Mouse (Mus musculus) small intestine, adult 10 weeks (tissue): ENCODE measurements around the gene Cdan1. TPM values are rescaled to one million over a fixed set of nuclear protein-coding genes. Genes with fewer than 3 reads are reported as not detected.

Experiments
- polyA plus RNA-seq: library from polyadenylated mRNA; stranded (reverse); fragments of 350-450 nt; fragmentation: Illumina TruSeq; extraction: RNeasy Lipid Tissue Mini Kit (QIAGEN cat#74804); gene quantifications from one replicate; pipeline ENCODE4 v1.2.3, GENCODE M21; 2014; ENCODE audit warnings: low replicate concordance

Gene Cdan1
- 2.3 TPM for polyA plus RNA-seq

GRCm38 (mm10) chr2:120849449-120850423 is at the start of gene Cdan1:
Gene Cdan1, minus strand, starts transcription at chr2:120850128.

GRCm38 (mm10) chr2:120850424-120851082 is 625 bp upstream of the Cdan1 start, which contains the start of gene Ttbk2:
Gene Ttbk2, minus strand, starts transcription at chr2:120850604.

Other genes starting within 250 kb of the Cdan1 start
- 48.3 TPM for gene Haus2, start 240.7 kb downstream of the Cdan1 start, polyA plus RNA-seq
- 69.6 TPM for gene Lrrc57, start 240.6 kb downstream of the Cdan1 start, polyA plus RNA-seq
- gene Stard9, start 221.0 kb downstream of the Cdan1 start, polyA plus RNA-seq: 3.5 TPM
- 7.6 TPM for gene Ttbk2, start 476 bp upstream of the Cdan1 start, polyA plus RNA-seq
- gene Ubr1, start 120.6 kb upstream of the Cdan1 start, polyA plus RNA-seq: 21.6 TPM
- gene Tmem62, start 126.9 kb upstream of the Cdan1 start, polyA plus RNA-seq: 32.7 TPM
- gene Ccndbp1, start 158.3 kb upstream of the Cdan1 start, polyA plus RNA-seq: 36.2 TPM
- 1.8 TPM for gene Epb42, start 186.9 kb upstream of the Cdan1 start, polyA plus RNA-seq
- not detected for gene Tgm5, start 235.7 kb upstream of the Cdan1 start, polyA plus RNA-seq